Mouse (Mus musculus) midbrain, embryonic 15.5 days (tissue): ENCODE results near the gene Zfp451. TPM values are rescaled to one million over a fixed set of nuclear protein-coding genes. Genes with fewer than 3 reads are reported as not detected.
"Not testable (repeated sequence)": the region's sequence is repeated elsewhere in the genome, so short reads cannot be mapped to it uniquely, and the experiment has no call there.

Source experiments
- ATAC-seq: fragments of 200-750 bp; cut with Nextera tagmentation; replicated peaks from 2 replicates; pipeline ENCODE4 v1.8.0; 2017; ENCODE audit warnings: moderate TSS enrichment
- H3K27ac ChIP-seq: fragments of 300-500 bp; sonication (generic); 2 replicates; pipeline ENCODE4 v1.5.1; 2015; ENCODE audit warnings: mild to moderate bottlenecking, inconsistent platforms
- H3K27me3 ChIP-seq: fragments of 300-500 bp; sonication (generic); replicated peaks from 2 replicates; pipeline ENCODE4 v1.6.1; 2015; ENCODE audit warnings: inconsistent platforms
- H3K36me3 ChIP-seq: fragments of 300-500 bp; sonication (generic); replicated peaks from 2 replicates; pipeline ENCODE4 v1.6.1; 2015; ENCODE audit warnings: inconsistent platforms
- H3K4me1 ChIP-seq: fragments of 300-500 bp; sonication (generic); 2 replicates; pipeline ENCODE4 v1.6.1; 2015; ENCODE audit warnings: inconsistent platforms
- H3K4me2 ChIP-seq: fragments of 300-500 bp; sonication (generic); 2 replicates; pipeline ENCODE4 v1.6.1; 2015; ENCODE audit warnings: inconsistent platforms, mild to moderate bottlenecking, moderate library complexity
- H3K4me3 ChIP-seq: fragments of 300-500 bp; sonication (generic); 2 replicates; pipeline ENCODE4 v1.5.1; 2015; ENCODE audit warnings: mild to moderate bottlenecking, inconsistent platforms
- H3K9ac ChIP-seq: fragments of 300-500 bp; sonication (generic); 2 replicates; pipeline ENCODE4 v1.6.1; 2015; ENCODE audit warnings: mild to moderate bottlenecking, inconsistent platforms
- H3K9me3 ChIP-seq: fragments of 300-500 bp; sonication (generic); 2 replicates; pipeline ENCODE4 v1.6.1; 2016; ENCODE audit warnings: inconsistent platforms
- WGBS: fragments of 180-500 bp; shearing (Covaris S2); methylation state at CpG from one replicate; pipeline ENCODE4 v1.1.7; 2015; ENCODE audit warnings: mixed read lengths; 5-methylcytosine and 5-hydroxymethylcytosine counted together
- polyA plus RNA-seq: library from polyadenylated mRNA; unstranded; fragments of >200 nt; fragmentation: Nextera tagmentation; extraction: Ambion mirVana; gene quantifications from 2 replicates; pipeline ENCODE4 v1.2.1, GENCODE M21; 2015

Zfp451 gene
- polyA plus RNA-seq: 43.6 and 48.8 TPM in 2 replicates

DNA sequence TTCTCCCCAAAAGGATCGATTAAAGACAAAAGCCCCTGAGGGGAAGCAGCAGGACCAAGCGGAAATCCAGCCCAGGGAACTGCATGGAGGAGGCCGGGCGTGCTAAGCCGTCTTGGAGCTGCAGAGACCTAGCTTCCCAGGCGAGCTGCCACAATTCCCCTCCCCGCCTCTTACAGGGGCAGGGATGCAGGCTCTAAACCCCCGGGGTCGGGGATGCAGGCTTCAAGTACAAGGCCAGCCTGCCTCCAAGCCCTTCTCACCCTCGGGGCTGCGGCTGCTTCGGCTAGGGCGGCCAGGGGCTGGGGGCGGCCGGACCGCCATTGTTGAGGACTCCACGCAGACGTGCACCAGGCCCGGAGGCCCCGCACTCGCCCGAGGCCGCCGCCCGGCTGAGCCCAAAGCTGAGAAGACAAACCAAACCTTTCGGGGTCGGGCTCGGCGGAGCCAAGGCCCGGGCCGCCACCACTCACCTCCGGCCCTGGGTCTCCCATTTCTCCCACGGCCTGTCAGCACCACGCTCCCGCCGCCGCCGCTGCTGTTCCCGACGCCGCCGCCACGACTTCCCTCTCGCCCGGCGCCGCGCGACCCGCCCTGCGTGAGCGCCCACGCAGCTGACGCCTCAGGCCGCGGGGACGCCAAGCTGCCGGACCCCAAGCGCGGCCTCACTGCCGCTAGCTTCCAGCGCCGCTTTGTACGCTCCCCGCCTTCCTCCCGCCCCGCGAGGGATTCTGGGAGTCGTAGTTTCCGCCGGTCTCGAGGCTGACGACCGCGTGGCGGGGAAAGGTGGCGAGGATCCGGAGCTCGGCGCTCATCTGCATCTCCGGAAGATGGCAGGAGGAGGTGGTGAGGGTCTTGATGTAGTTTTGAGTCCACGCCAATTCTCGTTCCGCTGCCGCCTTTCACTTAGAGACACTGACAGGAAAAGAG lies at the start of gene Zfp451:
Gene Zfp451, minus strand, starts transcription at position 728 of the 927 bp plus-strand sequence.
- ATAC-seq: peak; percentile 97
- H3K9ac ChIP-seq: peak within 1 kb of the TSS; percentile 98
- H3K27ac ChIP-seq: peak within 1 kb of the TSS; percentile 94
- H3K36me3 ChIP-seq: peaks cover 8% of the 10 kb centered on the region; the same call in 1 of the 2 replicates
- H3K9me3 ChIP-seq: no peaks in the 10 kb centered on the region
- peaks cover 26% of the 10 kb centered on the region for H3K4me1 ChIP-seq
- WGBS: under 1% methylated on average over 85 of the region's 85 CpGs
- no peaks in the 10 kb centered on the region for H3K27me3 ChIP-seq
- H3K4me3 ChIP-seq: peak within 1 kb of the TSS; percentile 86
- peak within 1 kb of the TSS; percentile 67 for H3K4me2 ChIP-seq

DNA sequence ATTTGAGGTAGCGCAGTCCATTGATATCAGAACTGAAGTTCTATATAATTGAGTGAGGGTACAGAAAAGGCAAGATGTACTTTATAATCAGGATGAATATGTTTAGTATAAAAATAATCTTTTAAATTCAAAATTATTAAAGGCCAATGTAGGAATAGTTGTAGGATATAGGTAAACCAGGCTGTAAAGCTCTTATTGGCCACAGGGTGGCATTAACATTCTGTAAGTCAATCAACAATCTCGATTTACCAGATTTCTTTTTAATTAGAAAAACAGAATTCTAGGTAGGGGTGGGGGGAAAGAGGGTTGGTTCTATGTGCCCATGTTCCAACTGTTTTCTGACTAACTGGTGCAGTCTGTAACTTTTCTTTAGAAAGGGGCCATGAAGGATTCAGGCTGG lies 32.4 kb upstream of the Zfp451 start:
- H3K4me3 ChIP-seq: no peak overlapping the region
- no peak for ATAC-seq
- no peak overlapping the region for H3K27ac ChIP-seq
- H3K4me2 ChIP-seq: no peak overlapping the region
- no peaks in the 10 kb centered on the region for H3K9me3 ChIP-seq
- whole genome bisulfite sequencing: 94% methylated on average over 2 of the region's 2 CpGs
- no peak overlapping the region for H3K9ac ChIP-seq
- no peaks in the 10 kb centered on the region for H3K36me3 ChIP-seq
- H3K27me3 ChIP-seq: no peaks in the 10 kb centered on the region
- H3K4me1 ChIP-seq: no peaks in the 10 kb centered on the region

DNA sequence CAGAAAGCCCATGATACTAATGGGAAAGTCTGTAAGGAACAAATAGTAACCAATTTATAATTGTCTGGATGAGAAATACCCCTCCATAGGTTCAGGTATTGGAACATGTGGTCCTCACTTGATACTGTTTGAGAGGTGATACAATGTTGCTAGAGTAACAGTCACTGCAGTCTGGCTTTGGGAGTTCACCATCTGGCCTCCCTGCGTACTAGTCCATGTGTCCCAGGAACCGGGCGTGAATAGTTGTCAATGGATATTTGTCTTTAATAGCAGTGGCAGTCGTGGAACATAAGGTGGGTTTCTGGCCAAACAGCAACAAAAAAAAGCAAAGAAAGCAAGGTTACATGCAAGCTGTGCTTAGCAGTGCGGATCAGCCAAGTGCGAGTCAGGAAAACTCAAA lies 29.4 kb upstream of the Zfp451 start:
- no peak for ATAC-seq
- WGBS: 69% methylated on average over 6 of the region's 6 CpGs
- Histone ChIP-seq H3K27ac (no peak overlapping the region), H3K36me3 (no peaks in the 10 kb centered on the region), H3K9me3 (no peaks in the 10 kb centered on the region), H3K4me1 (no peaks in the 10 kb centered on the region), H3K9ac (no peak overlapping the region), H3K4me3 (no peak overlapping the region), H3K27me3 (no peaks in the 10 kb centered on the region), H3K4me2 (no peak overlapping the region)

DNA sequence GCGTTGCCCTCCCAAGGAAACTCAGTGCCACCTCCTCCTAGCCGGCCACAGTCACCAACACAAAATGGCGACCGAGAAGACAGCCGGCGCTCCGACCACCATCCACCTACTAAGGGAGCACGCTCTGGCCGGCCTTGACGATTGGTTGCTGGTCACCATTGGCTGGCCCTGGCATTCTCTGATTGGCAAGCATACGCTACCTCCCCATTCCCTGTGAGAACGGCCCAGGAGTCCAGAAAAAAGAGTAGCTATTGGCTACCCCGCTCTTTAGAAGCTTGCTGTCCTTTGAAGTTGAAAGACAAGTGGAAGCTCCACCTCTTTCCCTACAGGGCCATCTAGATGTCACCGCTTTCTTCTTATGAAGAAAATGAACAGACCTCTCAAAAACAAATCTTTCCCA lies 24.6 kb upstream of the Zfp451 start:
- not testable (repeated sequence) for H3K9ac ChIP-seq, H3K4me3 ChIP-seq, H3K36me3 ChIP-seq, H3K9me3 ChIP-seq, H3K27ac ChIP-seq, H3K27me3 ChIP-seq, H3K4me2 ChIP-seq, ATAC-seq, H3K4me1 ChIP-seq
- WGBS: 93% methylated on average over 14 of the region's 14 CpGs

DNA sequence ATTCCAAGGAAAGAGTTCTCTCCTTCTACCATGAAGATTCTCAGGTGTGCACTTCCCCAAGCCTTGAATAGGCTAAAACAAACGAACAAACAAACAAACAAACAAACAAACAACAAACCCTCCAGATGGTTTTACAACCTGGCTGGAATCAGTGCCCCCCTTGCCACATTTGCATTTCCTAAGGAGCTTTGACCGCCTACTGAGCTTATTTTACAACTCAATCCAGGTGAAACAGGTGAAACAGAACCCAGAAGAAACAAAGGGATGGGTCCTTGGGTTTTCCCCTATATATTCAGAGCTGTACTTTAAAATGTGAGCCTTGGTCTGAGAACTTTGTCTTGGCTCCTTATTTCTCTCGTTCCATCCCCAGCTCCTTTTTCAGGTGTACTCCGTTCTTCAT lies 16.2 kb upstream of the Zfp451 start:
- ATAC-seq: no peak
- no peaks in the 10 kb centered on the region for H3K9me3 ChIP-seq

DNA sequence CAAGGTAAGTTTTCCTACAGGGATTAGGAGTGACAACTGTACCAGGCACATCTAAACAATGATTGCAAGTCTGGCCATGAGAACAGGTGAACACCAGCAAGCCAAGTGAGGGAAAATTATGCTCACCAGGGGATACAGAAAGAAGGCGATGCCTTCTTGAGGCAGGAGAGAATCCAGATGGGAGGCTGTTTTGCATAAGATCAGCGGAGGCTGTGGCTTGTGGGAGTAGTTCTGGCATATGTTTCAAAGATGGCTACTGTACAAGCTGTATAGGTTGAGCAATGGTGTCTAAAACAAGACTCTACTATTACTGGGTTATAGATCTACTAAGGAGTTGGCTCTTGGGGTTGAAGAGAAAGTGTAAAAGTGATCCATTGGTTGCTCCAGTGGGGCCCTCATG lies 3.5 kb upstream of the Zfp451 start:
- Histone ChIP-seq H3K36me3 (no peaks in the 10 kb centered on the region), H3K9me3 (no peaks in the 10 kb centered on the region), H3K4me2 (no peak overlapping the region), H3K4me1 (peaks cover 9% of the 10 kb centered on the region), H3K4me3 (no peak overlapping the region), H3K27me3 (no peaks in the 10 kb centered on the region), H3K27ac (no peak overlapping the region), H3K9ac (no peak overlapping the region)
- ATAC-seq: no peak
- WGBS: 77% methylated on average over 2 of the region's 2 CpGs

More for the DNA sequence above, 16.2 kb upstream of the Zfp451 start:
- H3K4me1 ChIP-seq: no peaks in the 10 kb centered on the region
- H3K4me2 ChIP-seq: no peak overlapping the region
- H3K36me3 ChIP-seq: no peaks in the 10 kb centered on the region
- H3K27me3 ChIP-seq: no peaks in the 10 kb centered on the region
- H3K9ac ChIP-seq: no peak overlapping the region
- no peak overlapping the region for H3K27ac ChIP-seq
- WGBS: 69% methylated on average over 4 of the region's 4 CpGs
- H3K4me3 ChIP-seq: no peak overlapping the region

DNA sequence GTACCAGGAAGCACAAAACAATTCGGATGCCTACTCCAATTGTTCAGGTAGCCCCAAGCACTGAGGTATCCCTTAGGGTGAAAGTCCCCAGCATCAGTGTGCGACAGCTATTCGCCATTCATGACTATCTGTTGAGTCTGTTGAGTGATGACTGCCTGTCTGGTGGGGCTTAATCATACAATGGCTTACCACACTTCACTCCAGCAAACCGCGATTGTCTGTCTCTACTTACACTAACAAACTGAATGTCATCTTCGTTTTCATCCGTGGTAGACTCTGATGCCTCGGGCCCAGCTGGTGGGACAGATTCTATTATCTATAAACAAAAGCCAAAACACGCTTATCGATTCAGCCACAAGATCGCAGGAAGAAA lies 914 bp downstream of the Zfp451 start:
- 5% methylated on average over 11 of the region's 11 CpGs for WGBS
- H3K27ac ChIP-seq: peak overlapping the region; percentile 94
- H3K9ac ChIP-seq: peak overlapping the region; percentile 98
- no peaks in the 10 kb centered on the region for H3K9me3 ChIP-seq
- peaks cover 26% of the 10 kb centered on the region for H3K4me1 ChIP-seq
- H3K4me2 ChIP-seq: peak overlapping the region; percentile 67
- ATAC-seq: peak; percentile 14; the same call in 1 of the 2 replicates
- no peaks in the 10 kb centered on the region for H3K27me3 ChIP-seq
- H3K36me3 ChIP-seq: peaks cover 13% of the 10 kb centered on the region; the same call in 1 of the 2 replicates
- peak overlapping the region; percentile 86 for H3K4me3 ChIP-seq

DNA sequence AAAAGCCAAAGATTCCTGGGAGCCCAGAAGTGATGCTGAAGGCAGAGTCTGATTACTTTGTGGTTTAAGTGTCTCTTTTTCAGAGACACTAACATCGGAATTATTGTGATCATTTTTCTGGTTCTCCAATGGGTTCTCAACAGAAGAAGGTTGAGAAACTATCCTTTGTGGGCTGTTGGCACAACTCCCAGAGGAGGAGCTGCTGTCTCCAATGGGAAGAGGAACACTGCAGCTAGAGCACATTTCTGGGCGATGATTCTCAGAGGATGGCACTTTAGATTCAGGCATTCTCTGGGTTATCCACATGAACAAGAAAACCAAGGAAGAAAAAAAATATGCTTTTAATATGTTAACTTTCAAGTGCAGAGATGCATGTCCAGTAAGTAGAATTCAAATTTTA lies 11.1 kb downstream of the Zfp451 start:
- Histone ChIP-seq H3K9ac (no peak overlapping the region), H3K4me3 (no peak overlapping the region), H3K27ac (no peak overlapping the region), H3K4me2 (no peak overlapping the region), H3K36me3 (peaks cover 50% of the 10 kb centered on the region), H3K27me3 (no peaks in the 10 kb centered on the region), H3K9me3 (no peaks in the 10 kb centered on the region), H3K4me1 (no peaks in the 10 kb centered on the region)
- WGBS: 95% methylated on average over 2 of the region's 2 CpGs
- no peak for ATAC-seq

DNA sequence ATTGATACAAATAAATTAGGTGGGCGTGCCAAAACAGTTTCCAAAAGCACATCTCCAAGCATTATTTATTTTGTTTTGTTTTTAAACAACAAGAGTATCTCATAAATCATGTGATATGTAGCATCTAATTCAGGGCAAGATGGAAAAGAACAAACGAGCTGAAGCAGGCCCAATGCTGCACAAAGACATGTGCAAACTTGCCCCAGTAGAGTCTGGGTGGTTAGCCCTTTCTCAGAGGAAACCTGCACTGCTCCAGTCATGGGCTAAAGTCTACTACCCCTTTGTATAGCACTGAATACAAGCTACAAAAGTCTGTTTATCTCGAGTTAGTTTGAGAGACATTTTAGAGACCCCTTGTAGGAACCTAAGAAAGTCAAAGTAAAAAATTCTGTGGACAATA lies 14.8 kb downstream of the Zfp451 start:
- 91% methylated on average over 3 of the region's 3 CpGs for WGBS
- ATAC-seq: no peak
- Histone ChIP-seq H3K4me1 (no peaks in the 10 kb centered on the region), H3K27ac (no peak overlapping the region), H3K4me3 (no peak overlapping the region), H3K27me3 (no peaks in the 10 kb centered on the region), H3K4me2 (no peak overlapping the region), H3K9ac (no peak overlapping the region), H3K36me3 (peaks cover 44% of the 10 kb centered on the region), H3K9me3 (no peaks in the 10 kb centered on the region)

DNA sequence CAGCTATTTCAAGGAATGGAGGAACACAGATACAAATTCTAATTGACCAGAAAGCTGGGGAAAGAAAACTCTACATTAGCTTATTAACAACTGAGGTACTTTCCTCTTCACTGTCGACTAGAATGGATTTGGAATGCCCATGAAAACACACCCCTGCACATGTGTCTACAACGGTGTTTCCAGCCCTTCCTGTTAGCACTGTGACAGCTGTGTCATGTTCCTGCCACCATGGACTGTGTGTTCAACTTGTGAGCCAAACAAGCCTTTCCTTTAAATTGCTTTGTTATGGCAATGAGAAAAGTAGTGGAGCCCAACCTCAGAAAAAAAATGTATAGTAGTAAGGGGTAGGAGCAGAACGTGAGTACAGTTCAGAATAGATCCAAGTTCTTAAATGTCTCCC lies 25.9 kb downstream of the Zfp451 start:
- H3K27ac ChIP-seq: no peak overlapping the region
- WGBS: 66% methylated on average over 3 of the region's 3 CpGs
- no peak for ATAC-seq
- H3K4me3 ChIP-seq: no peak overlapping the region
- H3K9me3 ChIP-seq: no peaks in the 10 kb centered on the region
- H3K9ac ChIP-seq: no peak overlapping the region
- H3K4me1 ChIP-seq: no peaks in the 10 kb centered on the region
- no peaks in the 10 kb centered on the region for H3K36me3 ChIP-seq
- no peaks in the 10 kb centered on the region for H3K27me3 ChIP-seq
- H3K4me2 ChIP-seq: no peak overlapping the region

DNA sequence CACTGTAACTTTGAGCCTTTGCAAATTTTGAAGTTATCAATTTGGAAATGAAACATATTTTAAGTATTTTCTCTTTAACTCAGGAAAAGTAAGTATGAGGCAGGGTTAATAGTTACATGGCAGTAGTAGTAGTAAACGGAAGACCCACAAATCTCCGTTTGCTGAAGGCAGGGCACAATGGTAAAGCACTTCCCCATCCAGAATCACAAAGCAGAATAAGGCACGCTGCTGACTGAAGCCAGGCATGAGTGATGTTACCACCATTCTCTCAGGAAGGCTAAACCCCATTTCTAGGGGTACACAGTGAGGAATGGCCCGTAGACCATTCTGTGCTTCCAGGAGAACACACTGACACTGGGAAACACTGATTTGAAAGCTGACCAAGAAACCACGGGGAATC lies 26.3 kb downstream of the Zfp451 start:
- Histone ChIP-seq H3K4me2 (no peak overlapping the region), H3K27ac (no peak overlapping the region), H3K4me3 (no peak overlapping the region), H3K9me3 (no peaks in the 10 kb centered on the region), H3K36me3 (no peaks in the 10 kb centered on the region; the same call in 1 of the 2 replicates), H3K9ac (no peak overlapping the region), H3K27me3 (no peaks in the 10 kb centered on the region), H3K4me1 (no peaks in the 10 kb centered on the region)
- WGBS: 82% methylated on average over 5 of the region's 5 CpGs
- ATAC-seq: no peak

DNA sequence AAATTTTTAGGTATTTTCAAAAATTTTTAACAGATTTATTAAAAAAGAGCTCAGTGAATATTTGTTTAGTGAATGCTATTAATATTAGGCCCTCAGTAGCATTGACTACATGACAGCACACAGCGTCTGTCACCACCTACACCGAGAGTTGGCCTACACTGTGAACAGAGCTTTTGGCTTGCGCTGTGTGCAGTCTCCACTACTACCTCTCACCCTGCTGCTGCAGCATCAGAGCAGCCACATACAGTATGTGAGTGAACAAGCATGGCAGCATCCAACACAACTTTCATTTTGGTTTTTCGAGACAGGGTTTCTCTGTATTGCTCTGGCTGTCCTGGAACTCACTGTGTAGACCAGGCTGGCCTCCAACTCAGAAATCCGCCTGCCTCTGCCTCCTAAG lies 29.8 kb downstream of the Zfp451 start:
- H3K4me3 ChIP-seq: no peak overlapping the region
- 99% methylated on average over 5 of the region's 5 CpGs for WGBS
- ATAC-seq: no peak

DNA sequence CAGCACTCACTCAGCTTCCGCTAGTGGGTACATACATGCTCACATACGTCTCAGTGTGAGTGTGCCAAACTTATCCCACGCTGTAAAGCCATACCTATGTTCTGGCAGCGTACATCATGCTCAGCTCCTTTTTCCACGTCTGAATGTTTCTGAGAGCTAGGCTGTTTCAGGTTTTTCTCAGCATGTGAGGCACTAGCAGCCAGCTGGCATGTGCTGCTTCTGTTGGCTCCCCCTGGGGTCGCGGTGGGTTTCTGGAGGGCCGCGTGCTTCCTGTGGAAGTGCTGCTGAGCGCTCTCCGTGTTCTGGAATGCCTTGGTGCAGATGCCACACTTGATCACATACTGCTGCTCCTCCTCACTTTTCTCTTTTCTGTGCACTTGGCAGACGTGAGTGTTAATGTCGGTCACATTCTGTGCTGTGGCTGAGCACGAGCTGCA lies 38.2 kb downstream of the Zfp451 start:
- Histone ChIP-seq H3K4me1 (no peaks in the 10 kb centered on the region), H3K4me2 (no peak overlapping the region), H3K27me3 (no peaks in the 10 kb centered on the region), H3K9me3 (no peaks in the 10 kb centered on the region), H3K4me3 (no peak overlapping the region), H3K36me3 (peaks cover 14% of the 10 kb centered on the region; the same call in 1 of the 2 replicates), H3K9ac (no peak overlapping the region), H3K27ac (no peak overlapping the region)
- ATAC-seq: no peak
- WGBS: 85% methylated on average over 14 of the region's 14 CpGs

More for the DNA sequence above, 29.8 kb downstream of the Zfp451 start:
- H3K4me1 ChIP-seq: no peaks in the 10 kb centered on the region
- H3K9ac ChIP-seq: no peak overlapping the region
- no peak overlapping the region for H3K27ac ChIP-seq
- H3K27me3 ChIP-seq: no peaks in the 10 kb centered on the region
- no peaks in the 10 kb centered on the region for H3K9me3 ChIP-seq
- H3K4me2 ChIP-seq: no peak overlapping the region
- no peaks in the 10 kb centered on the region; the same call in 1 of the 2 replicates for H3K36me3 ChIP-seq
